ENCODE assay signal across 19 mouse cellular contexts in genomic region chr5:24374216-24374615, GRCm38 (mm10). TPM values are rescaled to one million over a fixed set of nuclear protein-coding genes. Genes with fewer than 3 reads are reported as not detected.
DNase-seq lines count a peak whose midpoint lies in the region; ATAC-seq lines count a peak whose summit lies in the region.
"Had no signal": no experiment of that assay in that cellular context is flagged by ENCODE, and none has a peak within 500 bp of the region (broad histone marks: within the 10 kb centered on the region; RNA-seq: fewer than 3 reads in every experiment).

No protein-coding gene starts in this region.

- H3K4me1 ChIP-seq in forebrain, embryonic 14.5 days (ENCODE audit: control insufficient read depth, insufficient read depth, low read length): peaks cover 6% of the 10 kb centered on the region; the same call in 1 of the 2 replicates
- peaks cover 12% of the 10 kb centered on the region for H3K4me1 ChIP-seq in forebrain, embryonic 15.5 days
- H3K4me1 ChIP-seq: neural tube, embryonic 13.5 days had no signal

- DNase-seq in forebrain, embryonic 14.5 days (ENCODE audit: low spot score): peak; percentile 79
- DNase-seq in heart, postnatal 4 days: peak; percentile 49
- no peak for DNase-seq in heart, adult 11 months
- peak; percentile 34 for DNase-seq in lung, postnatal 10 days
- no peak for DNase-seq in lung, postnatal 25 days (ENCODE audit: low spot score)
- peak; percentile 63 for DNase-seq in brain, adult 2 months (ENCODE audit: low read depth, low spot score)
- no peak for DNase-seq in thymus, postnatal 0 days (ENCODE audit: low spot score)
- DNase-seq: adrenal gland, postnatal 14 days; cerebellum, postnatal 10 days; gastrocnemius, postnatal 14 days; kidney, adult 11 months; liver, postnatal 0 days; right cerebral cortex, adult 18-20 months had no signal

- H3K27me3 ChIP-seq in forebrain, embryonic 14.5 days (replicated peaks; ENCODE audit: control insufficient read depth, insufficient read depth, low read length): no peaks in the 10 kb centered on the region
- H3K27me3 ChIP-seq in forebrain, embryonic 15.5 days: no peaks in the 10 kb centered on the region
- H3K27me3 ChIP-seq: hindbrain, embryonic 13.5 days; limb, embryonic 13.5 days; neural tube, embryonic 13.5 days had no signal

- WGBS in forebrain, embryonic 14.5 days: 17% methylated on average over 6 of the region's 6 CpGs
- 12% methylated on average over 6 of the region's 6 CpGs for WGBS in forebrain, embryonic 15.5 days

- no peak overlapping the region for H3K4me2 ChIP-seq in forebrain, embryonic 14.5 days (ENCODE audit: low read length)
- H3K4me2 ChIP-seq in forebrain, embryonic 15.5 days (replicated peaks): no peak overlapping the region
- H3K4me2 ChIP-seq: hindbrain, embryonic 13.5 days; limb, embryonic 13.5 days; midbrain, embryonic 13.5 days; neural tube, embryonic 13.5 days had no signal

- no peaks in the 10 kb centered on the region for H3K36me3 ChIP-seq in forebrain, embryonic 14.5 days (ENCODE audit: control insufficient read depth, insufficient read depth, low read length)
- no peaks in the 10 kb centered on the region for H3K36me3 ChIP-seq in forebrain, embryonic 15.5 days
- H3K36me3 ChIP-seq: hindbrain, embryonic 13.5 days; limb, embryonic 13.5 days; midbrain, embryonic 13.5 days; neural tube, embryonic 13.5 days had no signal

- no peak overlapping the region for H3K4me3 ChIP-seq in forebrain, embryonic 14.5 days (ENCODE audit: low read depth, low read length)
- no peak overlapping the region for H3K4me3 ChIP-seq in forebrain, embryonic 15.5 days
- H3K4me3 ChIP-seq: hindbrain, embryonic 13.5 days; left cerebral cortex, adult 2 months; limb, embryonic 13.5 days; midbrain, embryonic 13.5 days; neural tube, embryonic 13.5 days had no signal

- H3K9me3 ChIP-seq in forebrain, embryonic 14.5 days (replicated peaks; ENCODE audit: control insufficient read depth, low read length): no peaks in the 10 kb centered on the region
- no peaks in the 10 kb centered on the region for H3K9me3 ChIP-seq in forebrain, embryonic 15.5 days
- H3K9me3 ChIP-seq: hindbrain, embryonic 13.5 days; limb, embryonic 13.5 days; midbrain, embryonic 13.5 days; neural tube, embryonic 13.5 days had no signal

- no peak overlapping the region for H3K9ac ChIP-seq in forebrain, embryonic 14.5 days (ENCODE audit: low read length)
- no peak overlapping the region for H3K9ac ChIP-seq in forebrain, embryonic 15.5 days (replicated peaks)
- H3K9ac ChIP-seq: hindbrain, embryonic 13.5 days; limb, embryonic 13.5 days; liver, postnatal 0 days; midbrain, embryonic 13.5 days; neural tube, embryonic 13.5 days had no signal

- no peak for ATAC-seq in forebrain, embryonic 14.5 days
- ATAC-seq in forebrain, embryonic 15.5 days (replicated peaks): no peak
- ATAC-seq: liver, postnatal 0 days; midbrain, embryonic 13.5 days had no signal

- H3K27ac ChIP-seq in forebrain, embryonic 14.5 days (ENCODE audit: low read depth, low read length): no peak overlapping the region
- no peak overlapping the region for H3K27ac ChIP-seq in forebrain, embryonic 15.5 days (replicated peaks)
- H3K27ac ChIP-seq: hindbrain, embryonic 13.5 days; left cerebral cortex, adult 2 months; limb, embryonic 13.5 days; midbrain, embryonic 13.5 days; neural tube, embryonic 13.5 days had no signal

RNA-seq across cellular contexts. Expression of gene Nos3, which starts 9.6 kb away (rescaled TPM):
- 4.6 and 7.6 TPM in 2 replicates for polyA plus RNA-seq in forebrain, embryonic 14.5 days (2014; fragmentation: Nextera tagmentation; extraction: Ambion mirVana)
- 7.4 TPM in 2 replicates for polyA plus RNA-seq in forebrain, embryonic 15.5 days (2015; fragmentation: Nextera tagmentation; extraction: Ambion mirVana)
- 10 to 100 TPM; 39.5 to 40.6 TPM for total RNA-seq in heart, postnatal 4 days (2021)
- polyA plus RNA-seq in thymus, postnatal 0 days (2015; fragmentation: Nextera tagmentation; extraction: Ambion mirVana): 1.5 and 1.7 TPM in 2 replicates

RNA-seq across cellular contexts. Expression of gene Atg9b, which starts 17.7 kb away (rescaled TPM):
- polyA plus RNA-seq in forebrain, embryonic 14.5 days (2014; fragmentation: Nextera tagmentation; extraction: Ambion mirVana): 0.48 and 0.74 TPM in 2 replicates
- 0.64 and 0.93 TPM in 2 replicates for polyA plus RNA-seq in forebrain, embryonic 15.5 days (2015; fragmentation: Nextera tagmentation; extraction: Ambion mirVana)
- total RNA-seq in heart, postnatal 4 days (2021): under 1 TPM; 0.45 to 0.83 TPM
- polyA plus RNA-seq in thymus, postnatal 0 days (2015; fragmentation: Nextera tagmentation; extraction: Ambion mirVana): 2.0 and 3.0 TPM in 2 replicates

RNA-seq across cellular contexts. Expression of gene Abcb8, which starts 19.2 kb away (rescaled TPM):
- polyA plus RNA-seq in forebrain, embryonic 14.5 days (2014; fragmentation: Nextera tagmentation; extraction: Ambion mirVana): 37.1 and 43.1 TPM in 2 replicates
- 47.9 and 48.7 TPM in 2 replicates for polyA plus RNA-seq in forebrain, embryonic 15.5 days (2015; fragmentation: Nextera tagmentation; extraction: Ambion mirVana)
- 10 to 100 TPM; 86.3 to 87.0 TPM for total RNA-seq in heart, postnatal 4 days (2021)
- polyA plus RNA-seq in thymus, postnatal 0 days (2015; fragmentation: Nextera tagmentation; extraction: Ambion mirVana): 32.6 and 33.9 TPM in 2 replicates

RNA-seq across cellular contexts. Expression of gene Kcnh2, which starts 22.8 kb away (rescaled TPM):
- polyA plus RNA-seq in forebrain, embryonic 14.5 days (2014; fragmentation: Nextera tagmentation; extraction: Ambion mirVana): 4.7 and 5.2 TPM in 2 replicates
- 5.2 and 6.4 TPM in 2 replicates for polyA plus RNA-seq in forebrain, embryonic 15.5 days (2015; fragmentation: Nextera tagmentation; extraction: Ambion mirVana)
- total RNA-seq in heart, postnatal 4 days (2021): 100 to 1,000 TPM; 108 to 118 TPM
- polyA plus RNA-seq in thymus, postnatal 0 days (2015; fragmentation: Nextera tagmentation; extraction: Ambion mirVana): 5.3 and 7.2 TPM in 2 replicates

RNA-seq across cellular contexts. Expression of gene Asic3, which starts 39.0 kb away (rescaled TPM):
- polyA plus RNA-seq in forebrain, embryonic 14.5 days (2014; fragmentation: Nextera tagmentation; extraction: Ambion mirVana): not detected in 2 replicates
- polyA plus RNA-seq in forebrain, embryonic 15.5 days (2015; fragmentation: Nextera tagmentation; extraction: Ambion mirVana): 0.22 and 0.59 TPM in 2 replicates
- under 1 TPM in 1 of 2 experiments, not detected in 1; 0.19 TPM for total RNA-seq in heart, postnatal 4 days (2021)
- 0.34 and 0.54 TPM in 2 replicates for polyA plus RNA-seq in thymus, postnatal 0 days (2015; fragmentation: Nextera tagmentation; extraction: Ambion mirVana)
- total RNA-seq: adrenal gland, postnatal 14 days had no signal
- polyA plus RNA-seq: liver, postnatal 0 days; midbrain, embryonic 13.5 days had no signal

Comparison
In these comparisons a context has a peak if more than half of its experiments do, and no peak if none do; other contexts are left out.
1. DNase-seq: peak in forebrain, embryonic 14.5 days (single experiment), heart, postnatal 4 days (single experiment), lung, postnatal 10 days (single experiment) and brain, adult 2 months (single experiment); none in heart, adult 11 months (single experiment), lung, postnatal 25 days (single experiment) and thymus, postnatal 0 days (single experiment).